Mouse (Mus musculus): ENCODE measurements around the gene Lipt1. TPM values are rescaled to one million over a fixed set of nuclear protein-coding genes. Genes with fewer than 3 reads are reported as not detected.

Gene Lipt1
- 1.9 TPM for polyA plus RNA-seq (2015; fragmentation: Illumina TruSeq; extraction: RNeasy Lipid Tissue Mini Kit (QIAGEN cat#74804); ENCODE audit: insufficient read depth, low read depth, low replicate concordance)

GRCm38 (mm10) chr1:37871704-37872103, at the start of gene Lipt1:
Gene Lipt1 (plus strand): TSS chr1:37871738.

GRCm38 (mm10) chr1:37866286-37866685, 5.3 kb upstream of the Lipt1 start, which contains the start of gene Tsga10:
Gene Tsga10 (minus strand): TSS chr1:37866429.

GRCm38 (mm10) chr1:37890025-37890652, 18.6 kb downstream of the Lipt1 start, which contains the start of the genes Mitd1 and Mrpl30:
Gene Mitd1 (minus strand): TSS chr1:37890411.
Gene Mrpl30 (plus strand): TSS chr1:37890477.

GRCm38 (mm10) chr1:37916393-37916792, 44.9 kb downstream of the Lipt1 start, which contains the start of gene Lyg2:
Gene Lyg2 (minus strand): TSS chr1:37916493.

Other genes with a start within 250 kb of the Lipt1 start
- 17.2 TPM for gene 2010300C02Rik, start 151.7 kb upstream of the Lipt1 start, polyA plus RNA-seq (2015; fragmentation: Illumina TruSeq; extraction: RNeasy Lipid Tissue Mini Kit (QIAGEN cat#74804); ENCODE audit: insufficient read depth, low read depth, low replicate concordance)
- 1.7 TPM for gene Tsga10, start 5.3 kb upstream of the Lipt1 start, polyA plus RNA-seq (2015; fragmentation: Illumina TruSeq; extraction: RNeasy Lipid Tissue Mini Kit (QIAGEN cat#74804); ENCODE audit: insufficient read depth, low read depth, low replicate concordance)
- gene Mitd1, start 18.7 kb downstream of the Lipt1 start, polyA plus RNA-seq (2015; fragmentation: Illumina TruSeq; extraction: RNeasy Lipid Tissue Mini Kit (QIAGEN cat#74804); ENCODE audit: insufficient read depth, low read depth, low replicate concordance): 7.2 TPM
- gene Mrpl30, start 18.7 kb downstream of the Lipt1 start, polyA plus RNA-seq (2015; fragmentation: Illumina TruSeq; extraction: RNeasy Lipid Tissue Mini Kit (QIAGEN cat#74804); ENCODE audit: insufficient read depth, low read depth, low replicate concordance): 55.1 TPM
- gene Lyg2, start 44.8 kb downstream of the Lipt1 start, polyA plus RNA-seq (2015; fragmentation: Illumina TruSeq; extraction: RNeasy Lipid Tissue Mini Kit (QIAGEN cat#74804); ENCODE audit: insufficient read depth, low read depth, low replicate concordance): not detected
- not detected for gene Lyg1, start 86.0 kb downstream of the Lipt1 start, polyA plus RNA-seq (2015; fragmentation: Illumina TruSeq; extraction: RNeasy Lipid Tissue Mini Kit (QIAGEN cat#74804); ENCODE audit: insufficient read depth, low read depth, low replicate concordance)
- gene Txndc9, start 126.2 kb downstream of the Lipt1 start, polyA plus RNA-seq (2015; fragmentation: Illumina TruSeq; extraction: RNeasy Lipid Tissue Mini Kit (QIAGEN cat#74804); ENCODE audit: insufficient read depth, low read depth, low replicate concordance): 11.8 TPM
- gene Eif5b, start 126.3 kb downstream of the Lipt1 start, polyA plus RNA-seq (2015; fragmentation: Illumina TruSeq; extraction: RNeasy Lipid Tissue Mini Kit (QIAGEN cat#74804); ENCODE audit: insufficient read depth, low read depth, low replicate concordance): 19.4 TPM

All from pancreas, adult 10 weeks (tissue).